Mouse (Mus musculus): ENCODE measurements around the gene Sstr3. TPM values are rescaled to one million over a fixed set of nuclear protein-coding genes. Genes with fewer than 3 reads are reported as not detected.

The Sstr3 gene
- 0.02 TPM in 1 of 2 replicates, not detected in the other for polyA plus RNA-seq (2016; fragmentation: Nextera tagmentation; extraction: Ambion mirVana)

DNA sequence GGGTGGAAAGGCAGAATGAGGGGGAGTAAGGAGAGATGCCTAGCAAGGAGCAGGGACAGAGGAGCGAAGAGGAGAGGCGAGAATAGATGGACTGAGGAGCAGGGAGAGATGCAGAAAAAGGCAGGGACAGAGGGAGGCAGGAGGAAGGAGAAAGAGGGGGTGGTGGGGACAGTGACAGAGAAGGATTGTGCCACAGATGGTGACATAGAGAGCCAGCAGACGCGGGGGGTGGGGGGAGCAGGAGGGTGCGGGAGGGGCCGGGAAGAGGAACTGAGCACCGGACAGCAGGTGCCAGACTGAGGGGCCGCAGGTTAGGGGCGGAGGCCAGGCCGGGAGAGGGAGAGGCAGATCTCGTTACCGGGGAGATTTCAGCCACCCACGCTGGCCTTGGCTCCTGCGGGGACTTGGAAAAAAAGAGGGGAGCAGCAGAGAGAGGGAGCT is at the start of gene Sstr3:
Gene Sstr3, minus strand, starts transcription at position 125 of the 441 bp plus-strand sequence.
- H3K36me3 ChIP-seq = no peaks in the 10 kb centered on the region
- peaks cover 46% of the 10 kb centered on the region for H3K27me3 ChIP-seq (ENCODE audit: low read depth, poor library complexity, severe bottlenecking)
- WGBS = 23% methylated on average over 14 of the region's 14 CpGs
- DNase-seq (ENCODE audit: low spot score) = no peak
- peak within 1 kb of the TSS; percentile 29 for H3K4me3 ChIP-seq
- peaks cover 27% of the 10 kb centered on the region for H3K4me1 ChIP-seq
- H3K9me3 ChIP-seq (replicated peaks) = no peaks in the 10 kb centered on the region
- H3K27ac ChIP-seq (replicated peaks) = peak within 1 kb of the TSS; percentile 28; the same call in 1 of the 2 replicates

- no peak for DNase-seq (ENCODE audit: low spot score)
- Histone ChIP-seq H3K27me3 (ENCODE audit: low read depth, poor library complexity, severe bottlenecking) (no peaks in the 10 kb centered on the region), H3K36me3 (no peaks in the 10 kb centered on the region), H3K4me1 (peaks cover 8% of the 10 kb centered on the region), H3K9me3 (replicated peaks) (peaks cover 3% of the 10 kb centered on the region; the same call in 1 of the 2 replicates), H3K27ac (replicated peaks) (no peak overlapping the region), H3K4me3 (no peak overlapping the region)
- WGBS = 90% methylated on average over 7 of the region's 7 CpGs
These were observed 49.5 kb upstream of the Sstr3 start for GRCm38 (mm10) chr15:78593896-78594425.

DNA sequence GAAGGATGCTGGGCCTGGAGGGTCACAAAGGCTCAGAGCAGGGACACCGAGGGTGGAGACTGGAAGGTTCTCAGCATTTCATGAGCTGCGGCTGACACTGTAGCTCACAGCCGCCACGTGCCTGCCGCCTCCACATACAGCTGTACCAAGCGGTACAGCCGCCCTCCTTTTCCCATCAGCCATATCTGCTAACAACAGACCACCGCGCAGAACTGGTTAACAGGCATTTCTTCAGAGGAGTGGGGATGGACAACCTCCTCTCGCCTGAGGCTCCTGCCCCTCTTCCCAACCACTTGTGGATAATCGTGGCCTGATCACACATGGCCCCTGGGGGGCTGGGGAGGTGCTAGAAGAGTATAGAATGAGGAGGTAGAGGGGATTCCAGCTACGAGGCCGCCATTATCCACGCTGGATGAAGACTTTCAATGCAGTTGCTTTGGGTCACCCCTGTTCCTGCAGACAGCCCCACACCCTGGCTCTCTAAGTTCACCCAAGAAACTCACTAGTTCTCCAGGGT is 48.0 kb upstream of the Sstr3 start:
- Histone ChIP-seq H3K36me3 (no peaks in the 10 kb centered on the region), H3K9me3 (replicated peaks) (peaks cover 3% of the 10 kb centered on the region; the same call in 1 of the 2 replicates), H3K4me3 (no peak overlapping the region), H3K27ac (replicated peaks) (0 out of 2 replicates have a peak overlapping the region, but pooled peaks have one; percentile 15), H3K27me3 (ENCODE audit: low read depth, poor library complexity, severe bottlenecking) (no peaks in the 10 kb centered on the region), H3K4me1 (peaks cover 8% of the 10 kb centered on the region)
- WGBS = 84% methylated on average over 14 of the region's 14 CpGs
- no peak for DNase-seq (ENCODE audit: low spot score)

GRCm38 (mm10) chr15:78591680-78592451 is 47.4 kb upstream of the Sstr3 start:
- DNase-seq (ENCODE audit: low spot score) = no peak
- Histone ChIP-seq H3K36me3 (no peaks in the 10 kb centered on the region), H3K27ac (replicated peaks) (0 out of 2 replicates have a peak overlapping the region, but pooled peaks have one; percentile 15), H3K9me3 (replicated peaks) (peaks cover 3% of the 10 kb centered on the region; the same call in 1 of the 2 replicates), H3K4me1 (peaks cover 8% of the 10 kb centered on the region), H3K4me3 (no peak overlapping the region), H3K27me3 (ENCODE audit: low read depth, poor library complexity, severe bottlenecking) (no peaks in the 10 kb centered on the region)
- 75% methylated on average over 15 of the region's 15 CpGs for WGBS

DNA sequence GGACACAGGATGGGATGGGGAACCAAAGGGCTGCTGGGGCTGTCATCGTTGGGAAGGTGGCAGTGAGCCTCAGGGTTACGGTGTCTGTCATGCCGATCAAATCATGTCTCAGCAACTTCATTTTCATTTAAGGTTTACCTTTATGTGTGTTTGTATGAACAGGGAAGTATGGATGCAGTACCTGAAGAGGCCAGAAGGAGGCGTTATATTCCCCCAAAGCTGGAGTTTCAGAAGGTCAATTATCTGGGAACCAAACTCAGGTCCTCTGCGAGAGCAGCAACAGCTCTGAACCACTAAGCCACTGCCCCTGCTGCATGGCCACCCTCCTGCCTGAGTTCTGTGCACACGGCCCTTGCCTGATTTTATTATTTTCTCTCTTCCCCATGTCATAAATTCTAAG is 46.3 kb upstream of the Sstr3 start:
- H3K4me3 ChIP-seq = no peak overlapping the region
- H3K9me3 ChIP-seq (replicated peaks) = peaks cover 3% of the 10 kb centered on the region; the same call in 1 of the 2 replicates
- no peak overlapping the region for H3K27ac ChIP-seq (replicated peaks)
- H3K27me3 ChIP-seq (ENCODE audit: low read depth, poor library complexity, severe bottlenecking) = no peaks in the 10 kb centered on the region
- H3K4me1 ChIP-seq = peaks cover 8% of the 10 kb centered on the region
- 82% methylated on average over 6 of the region's 6 CpGs for WGBS
- DNase-seq (ENCODE audit: low spot score) = no peak
- no peaks in the 10 kb centered on the region for H3K36me3 ChIP-seq

DNA sequence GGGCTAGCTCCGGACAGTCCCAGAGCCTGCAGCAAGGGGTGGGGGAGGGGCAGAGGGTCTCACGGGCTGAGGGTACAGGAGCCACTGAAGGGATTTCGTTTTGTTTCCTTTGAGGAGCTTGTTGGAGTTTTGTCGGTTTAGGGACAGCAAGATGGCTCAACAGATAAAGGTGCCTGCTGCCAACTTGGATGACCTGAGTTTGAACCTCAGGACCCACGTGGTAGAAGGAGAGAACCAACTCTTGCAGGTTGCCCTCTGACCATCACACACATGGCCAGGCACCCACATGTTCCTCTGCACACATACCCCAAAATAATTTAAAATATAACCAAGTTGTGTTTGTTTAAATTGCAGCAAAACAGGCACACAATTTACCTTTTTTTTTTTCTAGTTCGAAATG is 45.5 kb upstream of the Sstr3 start:
- WGBS = 78% methylated on average over 6 of the region's 6 CpGs
- Histone ChIP-seq H3K27ac (replicated peaks) (no peak overlapping the region), H3K9me3 (replicated peaks) (peaks cover 4% of the 10 kb centered on the region; the same call in 1 of the 2 replicates), H3K4me1 (peaks cover 8% of the 10 kb centered on the region), H3K27me3 (ENCODE audit: low read depth, poor library complexity, severe bottlenecking) (no peaks in the 10 kb centered on the region), H3K4me3 (no peak overlapping the region), H3K36me3 (no peaks in the 10 kb centered on the region)
- no peak for DNase-seq (ENCODE audit: low spot score)

DNA sequence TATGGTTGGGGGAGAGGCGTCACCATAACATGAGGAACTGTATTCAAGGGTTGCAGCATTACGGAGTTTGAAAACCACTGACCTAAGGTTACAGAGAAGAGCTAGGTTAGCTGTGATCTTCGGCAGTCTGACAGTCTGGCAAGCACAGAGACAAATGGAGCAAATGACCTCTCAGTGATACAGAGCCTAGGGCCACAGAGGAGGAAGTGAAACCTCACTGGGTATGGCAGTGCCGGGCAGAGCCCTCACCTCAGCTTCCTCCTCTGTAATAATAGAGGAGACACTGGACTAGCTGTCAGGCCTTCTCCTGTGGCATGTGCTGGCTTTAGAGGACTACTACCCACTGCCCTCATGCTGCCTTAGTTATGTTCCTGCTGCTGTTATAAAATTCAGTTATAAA is 44.4 kb upstream of the Sstr3 start:
- H3K9me3 ChIP-seq (replicated peaks) = peaks cover 8% of the 10 kb centered on the region; the same call in 1 of the 2 replicates
- H3K4me1 ChIP-seq = peaks cover 8% of the 10 kb centered on the region
- no peak for DNase-seq (ENCODE audit: low spot score)
- H3K4me3 ChIP-seq = no peak overlapping the region
- no peaks in the 10 kb centered on the region for H3K36me3 ChIP-seq
- H3K27ac ChIP-seq (replicated peaks) = no peak overlapping the region
- no peaks in the 10 kb centered on the region for H3K27me3 ChIP-seq (ENCODE audit: low read depth, poor library complexity, severe bottlenecking)
- 92% methylated on average over 4 of the region's 4 CpGs for WGBS

DNA sequence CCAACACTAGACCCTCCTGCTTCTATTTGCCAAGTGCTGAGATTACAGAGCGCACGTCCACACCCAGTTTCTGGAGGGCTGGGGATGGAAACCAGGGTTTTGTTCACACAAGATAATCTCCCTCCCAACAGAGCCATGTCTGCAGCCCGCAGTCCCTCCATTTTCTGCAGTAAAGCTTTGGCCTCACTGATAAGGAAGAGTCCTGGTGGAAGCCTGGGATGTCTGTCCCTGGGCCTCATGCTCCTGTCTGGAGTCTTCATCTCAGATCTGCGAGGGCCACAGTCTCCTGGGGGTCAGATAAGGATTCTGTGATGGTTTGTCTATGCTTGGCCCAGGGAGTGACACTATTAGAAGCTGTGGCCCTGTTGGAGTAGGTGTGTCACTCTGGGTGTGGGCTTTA is 43.6 kb upstream of the Sstr3 start:
- H3K4me1 ChIP-seq = peaks cover 8% of the 10 kb centered on the region
- no peak for DNase-seq (ENCODE audit: low spot score)
- 85% methylated on average over 4 of the region's 4 CpGs for WGBS
- H3K27me3 ChIP-seq (ENCODE audit: low read depth, poor library complexity, severe bottlenecking) = no peaks in the 10 kb centered on the region
- H3K27ac ChIP-seq (replicated peaks) = no peak overlapping the region
- no peak overlapping the region for H3K4me3 ChIP-seq
- H3K9me3 ChIP-seq (replicated peaks) = peaks cover 8% of the 10 kb centered on the region; the same call in 1 of the 2 replicates
- H3K36me3 ChIP-seq = no peaks in the 10 kb centered on the region

DNA sequence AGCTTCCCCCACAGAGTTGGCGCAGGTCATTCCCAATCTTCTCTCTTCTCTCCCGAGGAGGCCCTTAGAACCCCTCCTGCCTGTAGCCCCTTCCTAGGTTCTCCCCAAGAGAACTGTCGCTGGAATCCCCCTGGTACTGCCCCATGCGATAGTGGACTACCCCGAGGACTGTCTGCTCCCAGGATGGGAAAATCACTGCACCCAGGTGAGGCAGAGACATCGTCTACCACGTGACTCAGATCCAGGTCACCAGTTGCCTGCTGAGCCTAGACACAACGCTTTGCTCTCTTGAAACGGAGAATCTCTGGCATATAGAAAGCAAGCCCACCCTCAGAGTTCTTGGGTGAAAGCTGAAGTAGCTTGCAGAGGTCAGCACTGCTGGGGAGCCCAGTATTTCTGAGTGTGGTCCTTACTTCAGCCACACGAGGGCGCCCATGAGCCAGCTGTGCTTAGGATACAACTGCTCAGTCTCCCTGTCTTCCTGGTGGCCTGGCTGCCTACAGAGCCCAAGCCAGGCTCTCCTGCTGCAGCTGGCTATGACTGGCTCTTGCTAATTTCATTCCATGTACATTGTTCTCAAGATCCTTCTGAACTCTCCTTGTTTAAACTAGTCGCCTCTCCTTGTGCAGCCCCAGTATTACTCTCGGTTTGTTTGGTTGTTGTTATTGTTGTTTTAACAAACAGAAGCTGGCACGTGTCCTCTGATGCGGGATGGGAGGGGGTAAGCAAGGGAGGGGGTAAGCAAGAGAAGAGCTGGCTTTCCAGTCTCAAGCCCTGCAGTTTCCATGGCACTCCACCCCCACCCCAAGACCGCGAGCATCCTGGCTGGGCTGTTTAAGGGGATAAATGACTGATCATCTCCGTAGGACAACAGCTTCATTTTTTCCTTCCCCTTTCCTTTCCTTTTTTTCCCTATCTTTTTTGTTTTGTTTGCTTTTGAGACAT is 42.8 kb upstream of the Sstr3 start:
- DNase-seq (ENCODE audit: low spot score) = peak; percentile 75
- Histone ChIP-seq H3K27ac (replicated peaks) (no peak overlapping the region), H3K27me3 (ENCODE audit: low read depth, poor library complexity, severe bottlenecking) (no peaks in the 10 kb centered on the region), H3K36me3 (no peaks in the 10 kb centered on the region), H3K4me1 (peaks cover 8% of the 10 kb centered on the region; the same call in 1 of the 2 replicates), H3K4me3 (no peak overlapping the region), H3K9me3 (replicated peaks) (peaks cover 8% of the 10 kb centered on the region; the same call in 1 of the 2 replicates)
- 57% methylated on average over 18 of the region's 18 CpGs for WGBS

DNA sequence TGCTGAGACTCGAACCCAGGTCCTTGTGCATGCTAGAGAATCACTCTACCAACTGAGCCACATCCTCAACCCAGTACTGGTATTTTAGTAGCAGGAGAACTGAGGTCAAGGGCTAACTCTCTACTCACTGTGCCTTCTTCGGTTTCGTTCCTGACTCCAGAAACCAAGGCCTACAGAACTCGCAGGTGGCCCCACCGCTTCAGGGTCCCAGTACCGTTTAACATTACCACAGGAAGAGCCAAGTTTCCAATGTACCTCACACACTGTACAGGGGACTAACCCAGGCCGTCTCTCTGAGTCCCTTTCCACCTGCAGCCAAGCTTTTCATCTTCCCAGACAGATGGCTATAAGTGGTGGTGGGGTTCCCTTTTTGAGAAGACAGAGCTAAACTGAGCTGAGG is 40.9 kb upstream of the Sstr3 start:
- Histone ChIP-seq H3K27ac (replicated peaks) (no peak overlapping the region), H3K4me3 (no peak overlapping the region), H3K4me1 (peaks cover 16% of the 10 kb centered on the region), H3K27me3 (ENCODE audit: low read depth, poor library complexity, severe bottlenecking) (no peaks in the 10 kb centered on the region), H3K36me3 (no peaks in the 10 kb centered on the region), H3K9me3 (replicated peaks) (peaks cover 8% of the 10 kb centered on the region; the same call in 1 of the 2 replicates)
- no peak for DNase-seq (ENCODE audit: low spot score)
- 90% methylated on average over 7 of the region's 7 CpGs for WGBS

- no peaks in the 10 kb centered on the region for H3K36me3 ChIP-seq
- peaks cover 29% of the 10 kb centered on the region for H3K4me1 ChIP-seq
- WGBS = 23% methylated on average over 11 of the region's 11 CpGs
- no peak overlapping the region for H3K27ac ChIP-seq (replicated peaks)
- no peaks in the 10 kb centered on the region for H3K27me3 ChIP-seq (ENCODE audit: low read depth, poor library complexity, severe bottlenecking)
- peaks cover 5% of the 10 kb centered on the region; the same call in 1 of the 2 replicates for H3K9me3 ChIP-seq (replicated peaks)
- no peak overlapping the region for H3K4me3 ChIP-seq
- no peak for DNase-seq (ENCODE audit: low spot score)
These were observed 38.9 kb upstream of the Sstr3 start for GRCm38 (mm10) chr15:78583352-78583751.

DNA sequence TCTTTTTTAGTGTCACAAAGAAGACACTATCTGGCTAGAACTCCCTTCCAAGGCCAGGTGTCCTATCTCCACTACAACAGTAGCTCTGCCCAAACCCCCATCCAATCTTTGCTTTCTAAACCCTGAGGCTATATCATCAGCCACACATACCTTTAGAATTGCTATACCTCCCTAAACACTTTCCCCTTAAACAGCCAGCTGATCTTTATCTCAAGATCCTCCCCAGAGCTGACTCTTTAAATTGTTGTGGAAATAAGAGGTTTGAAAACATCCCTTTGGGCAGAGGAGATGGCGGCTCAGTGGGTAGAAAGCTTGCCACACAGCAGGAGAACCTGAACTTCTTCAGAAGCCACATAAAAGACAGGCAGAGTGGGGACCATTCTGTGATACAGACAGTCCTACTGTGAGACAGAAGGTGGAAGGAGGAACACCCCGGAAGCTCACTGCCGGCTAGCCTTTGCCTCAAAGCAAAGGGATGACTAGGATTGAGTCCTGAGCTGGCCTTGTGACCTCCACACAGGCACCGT is 31.9 kb upstream of the Sstr3 start:
- no peak for DNase-seq (ENCODE audit: low spot score)
- no peaks in the 10 kb centered on the region for H3K9me3 ChIP-seq (replicated peaks)
- H3K36me3 ChIP-seq = no peaks in the 10 kb centered on the region
- WGBS = 62% methylated on average over 4 of the region's 4 CpGs
- H3K4me1 ChIP-seq = peaks cover 23% of the 10 kb centered on the region
- no peak overlapping the region for H3K27ac ChIP-seq (replicated peaks)
- no peak overlapping the region for H3K4me3 ChIP-seq
- no peaks in the 10 kb centered on the region for H3K27me3 ChIP-seq (ENCODE audit: low read depth, poor library complexity, severe bottlenecking)
